ENCODE assay signal across 24 mouse cellular contexts in the genomic region with DNA sequence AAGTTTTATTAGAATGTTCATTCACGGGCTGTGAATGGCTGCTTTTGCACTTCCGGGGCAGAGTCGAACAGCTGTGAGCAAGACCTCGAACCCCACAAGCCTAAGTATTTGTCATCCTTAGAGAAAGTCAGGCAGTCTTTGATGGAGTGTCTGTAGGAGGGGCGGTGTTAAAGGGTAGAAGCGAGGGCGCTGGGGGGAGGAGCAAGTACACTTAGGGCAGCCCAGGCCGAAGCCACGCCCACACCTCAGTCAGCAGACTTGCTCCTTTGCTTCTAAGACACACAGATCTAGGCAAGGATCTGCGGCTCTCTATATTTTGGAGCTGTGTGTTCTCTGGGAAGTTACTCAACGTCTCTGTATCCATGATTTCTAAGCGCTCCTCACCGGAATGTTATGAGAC. TPM values are rescaled to one million over a fixed set of nuclear protein-coding genes. Genes with fewer than 3 reads are reported as not detected.
DNase-seq lines count a peak whose midpoint lies in the region; ATAC-seq and TF ChIP-seq lines count a peak whose summit lies in the region.
"Had no signal": no experiment of that assay in that cellular context is flagged by ENCODE, and none has a peak within 500 bp of the region (broad histone marks: within the 10 kb centered on the region; RNA-seq: fewer than 3 reads in every experiment).

No protein-coding gene starts in this region.

- no peak overlapping the region for H3K27ac ChIP-seq in lung, embryonic 14.5 days (ENCODE audit: low read depth)
- H3K27ac ChIP-seq in ES-E14 (ENCODE audit: insufficient read depth, low read depth, low read length, poor library complexity, severe bottlenecking): no peak overlapping the region
- H3K27ac ChIP-seq in limb, embryonic 11.5 days (replicated peaks; ENCODE audit: low read depth, low read length): no peak overlapping the region
- H3K27ac ChIP-seq in heart, adult 2 months: no peak overlapping the region
- H3K27ac ChIP-seq: heart, embryonic 10.5 days; hindbrain, embryonic 14.5 days; midbrain, embryonic 10.5 days had no signal

- no peaks in the 10 kb centered on the region for H3K27me3 ChIP-seq in lung, embryonic 14.5 days (ENCODE audit: insufficient read depth, low read length)
- no peaks in the 10 kb centered on the region for H3K27me3 ChIP-seq in limb, embryonic 11.5 days (ENCODE audit: control insufficient read depth, insufficient read depth, low read length)
- H3K27me3 ChIP-seq in heart, adult 2 months (ENCODE audit: control insufficient read depth, insufficient read depth, low read length): no peaks in the 10 kb centered on the region

- WGBS in lung, embryonic 14.5 days: 43% methylated on average over 13 of the region's 13 CpGs
- 39% methylated on average over 13 of the region's 13 CpGs for WGBS in limb, embryonic 11.5 days
- WGBS in heart, adult 2 months: 55% methylated on average over 13 of the region's 13 CpGs

- in situ Hi-C loops in ES-E14 (cut with MboI; ENCODE audit: low sequenced_read_pairs in 2 of 2, unreplicated experiment in 2 of 2): no loop called here

- no peaks in the 10 kb centered on the region for H3K4me1 ChIP-seq in lung, embryonic 14.5 days (ENCODE audit: insufficient read depth)
- H3K4me1 ChIP-seq in ES-E14 (ENCODE audit: control insufficient read depth in 2 of 2, insufficient read depth in 2 of 2, low read length in 2 of 2, poor library complexity in 1 of 2): peaks cover 0 to 2% of the 10 kb centered on the region in 2 experiments; a peak in 1 of 4 replicates
- H3K4me1 ChIP-seq in limb, embryonic 11.5 days (ENCODE audit: control insufficient read depth, insufficient read depth, low read length): no peaks in the 10 kb centered on the region
- H3K4me1 ChIP-seq in heart, adult 2 months (ENCODE audit: control insufficient read depth, insufficient read depth, low read length): no peaks in the 10 kb centered on the region
- H3K4me1 ChIP-seq: heart, embryonic 10.5 days; midbrain, embryonic 10.5 days had no signal

- H3K79me2 ChIP-seq in heart, adult 2 months (replicated peaks; ENCODE audit: control insufficient read depth, insufficient read depth, low read length): no peaks in the 10 kb centered on the region

- peak; percentile 50; the same call in 1 of the 2 replicates for ATAC-seq in lung, embryonic 14.5 days (ENCODE audit: insufficient read depth)
- ATAC-seq in limb, embryonic 11.5 days (ENCODE audit: insufficient number of reproducible peaks, low FRiP score, low TSS enrichment, low read depth): 0 out of 2 replicates have a peak, but pooled peaks have one; percentile 41
- ATAC-seq: CD4-positive, CD25-positive, alpha-beta regulatory T cell, adult 4 months had no signal

- no peak for TF ChIP-seq POLR2A in heart, adult 2 months (IDR thresholded peaks at IDR 0.05; ENCODE audit: insufficient read depth, low read depth, low read length)

- peak; percentile 17 for DNase-seq in lung, embryonic 14.5 days
- DNase-seq in lung, postnatal 25 days (ENCODE audit: low spot score): no peak
- DNase-seq in ES-CJ7 (ENCODE audit: low read depth, low spot score): peak; percentile 71
- DNase-seq in ES-E14 (ENCODE audit: low read depth, low spot score): peak; percentile 50
- no peak for DNase-seq in limb, embryonic 11.5 days (ENCODE audit: low spot score)
- DNase-seq in heart, adult 2 months: no peak
- no peak for DNase-seq in c-Kit-positive CD71-positive TER-119-positive erythroid progenitor cells, embryonic 14.5 days (ENCODE audit: low spot score)
- DNase-seq: adrenal gland, adult 8-10 months; cerebellum, adult 8-10 months; gastrocnemius, postnatal 36 days; heart, postnatal 10 days; kidney, adult 18-20 months; kidney, postnatal 14 days; lung, postnatal 10 days; right cerebral cortex, adult 18-20 months; thymus, postnatal 14 days had no signal

- intact Hi-C loops in heart, adult 2 months (cut with DNase I): loop anchor here (5.0 kb wide), 1 partner anchor 273 kb away; no protein-coding TSS in a partner anchor

- no peak overlapping the region for H3K4me2 ChIP-seq in lung, embryonic 14.5 days
- H3K4me2 ChIP-seq in limb, embryonic 11.5 days (ENCODE audit: low read depth, severe bottlenecking): no peak overlapping the region
- H3K4me2 ChIP-seq: hindbrain, embryonic 14.5 days had no signal

- no peak for TF ChIP-seq EP300 in heart, adult 2 months (IDR thresholded peaks at IDR 0.05; ENCODE audit: insufficient read depth, low read depth, low read length)

- no peak overlapping the region for H3K4me3 ChIP-seq in lung, embryonic 14.5 days (ENCODE audit: low read depth, low read length)
- 0 out of 4 replicates have a peak overlapping the region, but pooled peaks of 1 of the 2 experiments have one; percentile 14 for H3K4me3 ChIP-seq in ES-E14 (ENCODE audit: insufficient read depth in 1 of 2, low read depth in 1 of 2, low read length in 2 of 2, poor library complexity in 1 of 2, severe bottlenecking in 1 of 2)
- H3K4me3 ChIP-seq in limb, embryonic 11.5 days (ENCODE audit: low read depth, low read length): no peak overlapping the region
- H3K4me3 ChIP-seq in heart, adult 2 months: no peak overlapping the region
- H3K4me3 ChIP-seq: heart, embryonic 10.5 days; midbrain, embryonic 10.5 days; myocyte had no signal

- H3K9me3 ChIP-seq in lung, embryonic 14.5 days (ENCODE audit: low read depth, low read length): no peaks in the 10 kb centered on the region
- H3K9me3 ChIP-seq in ES-E14 (ENCODE audit: control insufficient read depth, insufficient read depth, low read depth, low read length): no peaks in the 10 kb centered on the region
- no peaks in the 10 kb centered on the region for H3K9me3 ChIP-seq in limb, embryonic 11.5 days (ENCODE audit: control insufficient read depth, low read length)
- H3K9me3 ChIP-seq: heart, embryonic 10.5 days; midbrain, embryonic 10.5 days had no signal

- no peaks in the 10 kb centered on the region for H3K36me3 ChIP-seq in lung, embryonic 14.5 days (ENCODE audit: insufficient read depth)
- no peaks in the 10 kb centered on the region for H3K36me3 ChIP-seq in ES-E14 (ENCODE audit: control insufficient read depth, insufficient read depth, low read length, poor library complexity, severe bottlenecking)
- H3K36me3 ChIP-seq in limb, embryonic 11.5 days (ENCODE audit: control insufficient read depth, insufficient read depth, low read length): no peaks in the 10 kb centered on the region
- no peaks in the 10 kb centered on the region for H3K36me3 ChIP-seq in heart, adult 2 months (ENCODE audit: control insufficient read depth, insufficient read depth, low read length)
- H3K36me3 ChIP-seq: heart, embryonic 10.5 days; midbrain, embryonic 10.5 days had no signal

- H3K9ac ChIP-seq in lung, embryonic 14.5 days: no peak overlapping the region
- no peak overlapping the region for H3K9ac ChIP-seq in ES-E14 (ENCODE audit: insufficient read depth, low read depth, low read length, poor library complexity, severe bottlenecking)
- no peak overlapping the region for H3K9ac ChIP-seq in limb, embryonic 11.5 days (ENCODE audit: low read length)
- H3K9ac ChIP-seq in heart, adult 2 months (ENCODE audit: low read depth, low read length): no peak overlapping the region
- H3K9ac ChIP-seq: hindbrain, embryonic 14.5 days had no signal

- TF ChIP-seq CTCF in lung, embryonic 14.5 days (IDR thresholded peaks at IDR 0.05; ENCODE audit: low read depth): no peak
- no peak for TF ChIP-seq CTCF in heart, adult 2 months (IDR thresholded peaks at IDR 0.05)

TF ChIP-seq in ES-E14, 5 proteins besides CTCF, POLR2A, EP300 and RAD21:
- TF ChIP-seq HCFC1 (IDR thresholded peaks at IDR 0.05; ENCODE audit: borderline replicate concordance, insufficient read depth, low read length) (no peak), CHD2 (IDR thresholded peaks at IDR 0.05; ENCODE audit: low read depth, low read length) (no peak), ZC3H11A (IDR thresholded peaks at IDR 0.05; ENCODE audit: borderline replicate concordance, low read depth, low read length) (no peak), ZNF384 (IDR thresholded peaks at IDR 0.05; ENCODE audit: low read depth, low read length) (no peak), MAFK (IDR thresholded peaks at IDR 0.05; ENCODE audit: insufficient read depth, low read depth, low read length) (no peak)

RNA-seq across cellular contexts. Expression of a gene that starts 9.9 kb away (rescaled TPM):
- polyA plus RNA-seq in lung, embryonic 14.5 days (2014; fragmentation: Nextera tagmentation; extraction: Ambion mirVana): 0.14 and 0.22 TPM in 2 replicates
- total RNA-seq in ES-E14 (2012; rRNA removed): 0.04 and 0.11 TPM in 2 replicates
- 0.17 and 0.21 TPM in 2 replicates for polyA plus RNA-seq in limb, embryonic 11.5 days (2014; fragmentation: Nextera tagmentation; extraction: Ambion mirVana)
- under 1 TPM; 0.18 to 0.21 TPM for total RNA-seq in heart, adult 2 months (2021)
- polyA plus RNA-seq in heart, adult 2 months (2012; rRNA removed): 0.10 and 0.18 TPM in 2 replicates
- total RNA-seq: liver, adult 2 months had no signal
- polyA plus RNA-seq: CD4-positive, CD25-positive, alpha-beta regulatory T cell, adult 4 months; liver, adult 2 months had no signal

RNA-seq across cellular contexts. Expression of a gene that starts 20.6 kb away (rescaled TPM):
- 0.63 and 2.2 TPM in 2 replicates for polyA plus RNA-seq in lung, embryonic 14.5 days (2014; fragmentation: Nextera tagmentation; extraction: Ambion mirVana)
- total RNA-seq in ES-E14 (2012; rRNA removed): not detected in 2 replicates
- 0.13 and 0.38 TPM in 2 replicates for polyA plus RNA-seq in limb, embryonic 11.5 days (2014; fragmentation: Nextera tagmentation; extraction: Ambion mirVana)
- total RNA-seq in heart, adult 2 months (2021): 10 to 100 TPM; 70.8 to 82.8 TPM
- polyA plus RNA-seq in heart, adult 2 months (2012; rRNA removed): 144 and 172 TPM in 2 replicates
- total RNA-seq: adrenal gland, adult 8-10 months; common myeloid progenitor, adult 5-6 weeks had no signal
- polyA plus RNA-seq: CD4-positive, CD25-positive, alpha-beta regulatory T cell, adult 4 months; forebrain, embryonic 11.5 days; liver, adult 2 months; midbrain, embryonic 10.5 days had no signal

Comparison
In these comparisons a context has a peak if more than half of its experiments do, and no peak if none do; other contexts are left out.
1. DNase-seq: peak in lung, embryonic 14.5 days (single experiment), ES-CJ7 (single experiment) and ES-E14 (single experiment); none in lung, postnatal 25 days (single experiment), limb, embryonic 11.5 days (single experiment), heart, adult 2 months (0 of 2) and c-Kit-positive CD71-positive TER-119-positive erythroid progenitor cells, embryonic 14.5 days (single experiment).
2. RNA of a gene that starts 20.6 kb away (polyA plus RNA-seq): 144 to 172 TPM in heart, adult 2 months; 0.63 to 2.2 TPM in lung, embryonic 14.5 days and 0.13 to 0.38 TPM in limb, embryonic 11.5 days; every median in the first group is over 10 times any median in the second.